Mouse (Mus musculus) kidney, adult 18-20 months (tissue): ENCODE results near the gene Atp6v0e.

Source experiments
- DNase-seq: peaks from one replicate; pipeline ENCODE4 v3.0.0; 2021

Atp6v0e gene

DNA sequence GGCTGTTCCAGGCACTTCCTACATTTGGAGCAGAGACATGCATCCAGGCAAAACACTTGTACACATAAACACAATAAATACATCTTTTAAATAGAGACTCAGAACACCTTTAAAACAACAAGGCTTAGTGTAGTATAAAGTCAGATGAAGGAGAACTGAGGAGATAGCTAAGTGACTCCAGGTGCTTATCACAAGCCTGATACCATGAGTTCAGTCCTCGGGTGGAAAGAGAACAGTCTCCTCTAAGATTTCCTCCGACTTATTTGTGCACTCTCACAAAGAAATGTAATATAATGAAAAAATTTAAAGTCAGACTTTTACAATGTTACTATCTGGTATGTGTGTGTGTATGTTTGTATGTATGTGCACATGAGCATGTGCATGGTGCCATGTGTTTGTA, 58.8 kb downstream of the Atp6v0e start:
- DNase-seq: no peak

DNA sequence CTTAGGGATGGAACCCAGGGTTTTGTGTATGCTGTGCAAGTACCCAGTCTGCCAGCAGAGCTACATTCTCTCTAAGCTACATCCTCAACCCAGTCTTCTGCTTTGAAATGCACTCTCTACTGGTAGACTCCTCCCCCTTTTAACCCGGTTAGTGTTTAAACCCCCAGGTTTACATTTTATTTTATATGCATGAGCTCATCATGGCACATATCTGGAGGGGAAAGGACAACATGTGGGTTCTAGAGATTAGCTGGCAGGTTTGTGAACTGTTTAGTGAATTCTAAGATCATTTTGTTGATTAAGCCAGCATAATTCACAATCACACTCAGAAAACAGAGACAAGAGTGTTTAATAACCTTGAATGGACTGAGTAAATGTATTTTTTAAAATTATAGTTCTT, 61.8 kb downstream of the Atp6v0e start:
- no peak for DNase-seq

DNA sequence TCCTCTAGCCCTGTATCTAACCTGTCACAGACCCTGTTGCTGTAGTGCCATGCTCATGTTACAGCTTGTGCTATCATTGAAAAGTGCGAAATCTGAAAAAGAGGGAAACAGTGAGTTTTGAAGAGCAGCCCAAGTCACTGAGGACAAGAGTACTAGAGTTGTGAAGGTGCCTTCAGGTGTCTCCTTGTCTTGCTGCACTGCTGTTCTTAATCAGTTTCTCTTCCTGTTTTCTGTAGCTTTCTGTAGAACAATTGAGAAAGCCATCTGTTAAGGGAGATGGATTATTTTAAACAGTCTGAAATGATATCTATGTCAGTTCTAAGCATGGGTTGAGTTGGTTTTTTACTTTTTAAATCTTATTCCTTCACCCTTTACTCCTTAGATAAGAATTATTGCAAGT, 63.6 kb downstream of the Atp6v0e start:
- DNase-seq: no peak

DNA sequence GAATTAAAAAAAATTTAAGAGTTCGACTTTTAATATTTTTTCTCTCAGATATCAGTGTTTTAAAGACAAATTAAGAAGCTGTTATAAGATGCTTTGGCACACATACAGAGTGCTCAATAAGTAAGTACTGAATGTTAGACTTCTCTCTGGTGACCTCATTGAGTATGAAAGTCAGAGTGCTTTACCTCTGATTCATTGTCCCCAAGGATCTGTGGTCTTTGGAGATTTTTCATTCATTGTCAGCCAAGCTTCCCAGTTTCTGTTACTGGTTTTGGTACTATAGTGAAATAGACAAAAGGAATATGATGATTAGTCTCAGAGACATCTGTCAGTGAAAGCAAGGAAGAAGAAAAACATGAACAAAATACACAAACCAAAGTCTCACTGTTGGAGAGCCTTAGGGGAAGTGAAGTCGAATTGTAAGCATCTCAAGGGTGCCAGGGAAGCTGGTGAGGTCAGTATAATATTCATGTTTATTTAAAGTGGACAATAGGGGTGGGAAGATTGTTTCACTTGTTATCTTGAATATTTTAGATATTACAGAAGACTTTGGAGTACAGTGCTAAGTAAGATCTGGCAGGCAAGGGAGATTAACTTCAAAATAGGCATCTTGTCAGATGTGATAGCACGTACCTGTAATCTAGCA, 64.2 kb downstream of the Atp6v0e start:
- no peak for DNase-seq

DNA sequence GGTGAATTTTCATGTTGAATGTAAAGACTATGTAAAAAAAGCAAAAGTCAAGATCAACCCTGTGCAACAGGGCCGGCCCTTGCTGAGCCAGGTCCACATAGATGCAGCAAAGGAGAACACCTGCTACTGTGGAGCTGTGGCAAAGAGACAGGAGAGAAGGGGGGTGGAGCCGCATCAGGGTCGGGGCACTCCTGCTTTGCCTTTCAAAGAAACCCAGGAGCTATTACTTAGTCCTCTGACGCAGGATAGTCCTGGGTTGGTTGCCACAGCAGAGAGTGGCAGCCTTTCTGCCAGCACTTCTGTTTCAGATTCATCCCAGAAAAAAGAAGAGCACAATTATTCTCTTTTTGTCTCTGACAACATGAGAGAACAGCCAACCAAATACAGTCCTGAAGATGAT, 79.5 kb downstream of the Atp6v0e start:
- no peak for DNase-seq

DNA sequence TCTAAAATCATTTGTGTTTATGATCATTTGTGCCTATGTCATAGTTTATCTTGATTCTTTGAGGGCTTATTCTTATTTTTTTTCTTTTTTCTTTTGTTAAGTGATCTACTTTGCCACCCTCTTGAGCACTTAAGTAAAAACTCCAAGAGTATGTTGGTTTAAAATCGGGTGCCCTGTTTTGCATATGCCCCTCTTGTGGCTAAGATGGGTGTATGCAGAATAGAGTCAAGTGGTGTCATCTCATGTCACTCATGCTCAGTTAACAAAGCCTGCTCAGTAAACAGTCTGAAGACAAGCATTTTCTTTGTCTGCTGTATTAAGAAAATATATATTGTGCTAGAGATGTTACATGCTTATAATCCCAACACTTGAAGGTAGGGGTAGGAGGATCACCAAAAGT, 80.3 kb downstream of the Atp6v0e start:
- no peak for DNase-seq
